Mouse (Mus musculus) intestine, embryonic 16.5 days (tissue): ENCODE measurements around the gene Cst11. TPM values are rescaled to one million over a fixed set of nuclear protein-coding genes. Genes with fewer than 3 reads are reported as not detected.

Source experiments
- ATAC-seq: fragments of 200-750 bp; cut with Nextera tagmentation; 2 replicates; pipeline ENCODE4 v1.8.0; 2017; ENCODE audit warnings: moderate TSS enrichment, moderate library complexity
- H3K27ac ChIP-seq: fragments of 300-500 bp; sonication (generic); 2 replicates; pipeline ENCODE4 v1.5.1; 2014; ENCODE audit warnings: mild to moderate bottlenecking, low read length
- H3K27me3 ChIP-seq: fragments of 300-500 bp; sonication (generic); replicated peaks from 2 replicates; pipeline ENCODE4 v1.6.1; 2014; ENCODE audit warnings: low read length, control low read depth, mixed read lengths; ENCODE audit not compliant: control insufficient read depth, insufficient read depth
- H3K36me3 ChIP-seq: fragments of 300-500 bp; sonication (generic); 2 replicates; pipeline ENCODE4 v1.6.1; 2014; ENCODE audit warnings: low read length, control low read depth; ENCODE audit not compliant: control insufficient read depth, insufficient read depth
- H3K4me1 ChIP-seq: fragments of 300-500 bp; sonication (generic); 2 replicates; pipeline ENCODE4 v1.6.1; 2014; ENCODE audit warnings: low read length, control low read depth, mixed read lengths; ENCODE audit not compliant: control insufficient read depth, insufficient read depth
- H3K4me2 ChIP-seq: fragments of 300-500 bp; sonication (generic); 2 replicates; pipeline ENCODE4 v1.6.1; 2014; ENCODE audit warnings: low read depth, low read length, control low read depth
- H3K4me3 ChIP-seq: fragments of 300-500 bp; sonication (generic); 2 replicates; pipeline ENCODE4 v1.5.1; 2014; ENCODE audit warnings: mild to moderate bottlenecking, low read length
- H3K9ac ChIP-seq: fragments of 300-500 bp; sonication (generic); 2 replicates; pipeline ENCODE4 v1.6.1; 2014; ENCODE audit warnings: low read depth, low read length
- H3K9me3 ChIP-seq: fragments of 300-500 bp; sonication (generic); 2 replicates; pipeline ENCODE4 v1.6.1; 2016; ENCODE audit warnings: low read length, control low read depth; ENCODE audit not compliant: control insufficient read depth
- WGBS: fragments of 180-500 bp; shearing (Covaris S2); extraction: QIAGEN DNeasy Blood & Tissue Kit; methylation state at CpG from one replicate; pipeline ENCODE4 v1.1.7; 2014; 5-methylcytosine and 5-hydroxymethylcytosine counted together
- polyA plus RNA-seq: library from polyadenylated mRNA; unstranded; fragments of >200 nt; fragmentation: Nextera tagmentation; extraction: Ambion mirVana; gene quantifications from 2 replicates; pipeline ENCODE4 v1.2.1, GENCODE M21; 2015

Cst11 gene
- polyA plus RNA-seq, 1 experiment from 2014 or later, result not detected

GRCm38 (mm10) chr2:148751893-148752813 lies 19.1 kb downstream of the Cst11 start:
- H3K4me1 ChIP-seq, result no peaks in the 10 kb centered on the region
- peak; percentile 88 for ATAC-seq
- 18% methylated on average over 15 of the region's 15 CpGs for WGBS
- H3K4me3 ChIP-seq, result peak overlapping the region; percentile 29; the same call in 1 of the 2 replicates
- peak overlapping the region; percentile 66 for H3K4me2 ChIP-seq
- no peaks in the 10 kb centered on the region for H3K27me3 ChIP-seq
- no peak overlapping the region for H3K27ac ChIP-seq
- H3K9ac ChIP-seq, result no peak overlapping the region
- H3K36me3 ChIP-seq, result no peaks in the 10 kb centered on the region
- no peaks in the 10 kb centered on the region for H3K9me3 ChIP-seq

GRCm38 (mm10) chr2:148750058-148750457 lies 21.2 kb downstream of the Cst11 start, which contains the start of gene Cstl1:
TSS of gene Cstl1 (plus strand) at chr2:148750358.
- no peaks in the 10 kb centered on the region for H3K36me3 ChIP-seq
- WGBS, result 85% methylated on average over 1 of the region's 1 CpGs
- H3K4me2 ChIP-seq, result no peak within 1 kb of the TSS
- no peak within 1 kb of the TSS for H3K9ac ChIP-seq
- no peaks in the 10 kb centered on the region for H3K9me3 ChIP-seq
- no peak for ATAC-seq
- no peak within 1 kb of the TSS for H3K4me3 ChIP-seq
- H3K4me1 ChIP-seq, result no peaks in the 10 kb centered on the region
- H3K27ac ChIP-seq, result no peak within 1 kb of the TSS
- H3K27me3 ChIP-seq, result no peaks in the 10 kb centered on the region

GRCm38 (mm10) chr2:148743846-148744407 lies 27.4 kb downstream of the Cst11 start:
- H3K4me1 ChIP-seq, result no peaks in the 10 kb centered on the region
- H3K27me3 ChIP-seq, result no peaks in the 10 kb centered on the region
- H3K9ac ChIP-seq, result no peak overlapping the region
- ATAC-seq, result no peak
- WGBS, result 78% methylated on average over 3 of the region's 3 CpGs
- H3K4me3 ChIP-seq, result no peak overlapping the region
- no peak overlapping the region for H3K27ac ChIP-seq
- no peaks in the 10 kb centered on the region for H3K36me3 ChIP-seq
- no peak overlapping the region for H3K4me2 ChIP-seq
- H3K9me3 ChIP-seq, result no peaks in the 10 kb centered on the region

GRCm38 (mm10) chr2:148743001-148743400 lies 28.3 kb downstream of the Cst11 start:
- H3K4me1 ChIP-seq, result no peaks in the 10 kb centered on the region
- H3K36me3 ChIP-seq, result no peaks in the 10 kb centered on the region
- H3K9me3 ChIP-seq, result no peaks in the 10 kb centered on the region
- H3K4me2 ChIP-seq, result no peak overlapping the region
- no peaks in the 10 kb centered on the region for H3K27me3 ChIP-seq
- no peak for ATAC-seq
- WGBS, result 78% methylated on average over 3 of the region's 3 CpGs
- no peak overlapping the region for H3K4me3 ChIP-seq
- no peak overlapping the region for H3K27ac ChIP-seq
- no peak overlapping the region for H3K9ac ChIP-seq

- ATAC-seq, result peak; percentile 100
- H3K4me3 ChIP-seq, result peak within 1 kb of the TSS; percentile 78
- H3K36me3 ChIP-seq, result no peaks in the 10 kb centered on the region
- 5% methylated on average over 18 of the region's 18 CpGs for WGBS
- peak within 1 kb of the TSS; percentile 94 for H3K4me2 ChIP-seq
- no peak within 1 kb of the TSS for H3K27ac ChIP-seq
- H3K9me3 ChIP-seq, result no peaks in the 10 kb centered on the region
- H3K4me1 ChIP-seq, result no peaks in the 10 kb centered on the region
- no peaks in the 10 kb centered on the region for H3K27me3 ChIP-seq
- peak within 1 kb of the TSS; percentile 83 for H3K9ac ChIP-seq
Observed at GRCm38 (mm10) chr2:148732327-148733000, 38.8 kb downstream of the Cst11 start, which contains the start of gene Napb. TSS of gene Napb (minus strand) at chr2:148732467.

- peak; percentile 85 for ATAC-seq
- H3K4me1 ChIP-seq, result no peaks in the 10 kb centered on the region
- 1% methylated on average over 35 of the region's 35 CpGs for WGBS
- H3K36me3 ChIP-seq, result no peaks in the 10 kb centered on the region
- H3K27me3 ChIP-seq, result no peaks in the 10 kb centered on the region
- H3K27ac ChIP-seq, result no peak overlapping the region
- peak overlapping the region; percentile 83 for H3K9ac ChIP-seq
- peak overlapping the region; percentile 94 for H3K4me2 ChIP-seq
- H3K4me3 ChIP-seq, result peak overlapping the region; percentile 78
- no peaks in the 10 kb centered on the region for H3K9me3 ChIP-seq
Observed at GRCm38 (mm10) chr2:148731614-148732326, 39.5 kb downstream of the Cst11 start.

GRCm38 (mm10) chr2:148719271-148719995 lies 51.9 kb downstream of the Cst11 start:
- Histone ChIP-seq H3K4me1 (no peaks in the 10 kb centered on the region), H3K9ac (no peak overlapping the region), H3K36me3 (no peaks in the 10 kb centered on the region), H3K4me2 (no peak overlapping the region), H3K27me3 (no peaks in the 10 kb centered on the region), H3K27ac (no peak overlapping the region), H3K9me3 (no peaks in the 10 kb centered on the region), H3K4me3 (no peak overlapping the region)
- 61% methylated on average over 2 of the region's 2 CpGs for WGBS
- no peak for ATAC-seq
